9 mouse cellular contexts compared by ENCODE assay signal in genomic region chr1:34851562-34851961, GRCm38 (mm10). TPM values are rescaled to one million over a fixed set of nuclear protein-coding genes. Genes with fewer than 3 reads are reported as not detected.
DNase-seq lines count a peak whose midpoint lies in the region; ATAC-seq and TF ChIP-seq lines count a peak whose summit lies in the region.
"Had no signal": no experiment of that assay in that cellular context is flagged by ENCODE, and none has a peak within 500 bp of the region (broad histone marks: within the 10 kb centered on the region; RNA-seq: fewer than 3 reads in every experiment).

No protein-coding gene starts in this region.

- 46% methylated on average over 6 of the region's 6 CpGs for WGBS in lung, embryonic 15.5 days
- 11% methylated on average over 6 of the region's 6 CpGs for WGBS in thymus, adult 2 months

- intact Hi-C loops in left cerebral cortex, adult 2 months (cut with DNase I), result loop anchor here (5.0 kb wide), 2 partner anchors 99 to 114 kb away; no protein-coding TSS in a partner anchor

- H3K9me3 ChIP-seq in lung, embryonic 15.5 days, result no peaks in the 10 kb centered on the region
- H3K9me3 ChIP-seq: embryonic facial prominence, embryonic 13.5 days had no signal

- H3K9ac ChIP-seq in lung, embryonic 15.5 days, result no peak overlapping the region
- H3K9ac ChIP-seq: embryonic facial prominence, embryonic 13.5 days had no signal

- peak overlapping the region; percentile 27; the same call in 1 of the 2 replicates for H3K4me2 ChIP-seq in lung, embryonic 15.5 days
- H3K4me2 ChIP-seq: embryonic facial prominence, embryonic 13.5 days had no signal

- TF ChIP-seq POLR2A in thymus, adult 2 months (IDR thresholded peaks at IDR 0.05; ENCODE audit: control insufficient read depth, extremely low read depth, insufficient read depth, low read length, poor library complexity), result no peak

- H3K4me3 ChIP-seq in left cerebral cortex, adult 2 months, result peak overlapping the region; percentile 92; the same call in 1 of the 2 replicates
- H3K4me3 ChIP-seq in lung, embryonic 15.5 days, result no peak overlapping the region
- H3K4me3 ChIP-seq in thymus, adult 2 months (ENCODE audit: control insufficient read depth, insufficient read depth, low read length), result no peak overlapping the region
- H3K4me3 ChIP-seq: embryonic facial prominence, embryonic 13.5 days had no signal

- ATAC-seq in lung, embryonic 15.5 days (ENCODE audit: borderline replicate concordance, extremely low read depth, low FRiP score, low TSS enrichment), result no peak

- DNase-seq in left cerebral cortex, adult 2 months (ENCODE audit: extremely low spot score in 1 of 2, low spot score in 2 of 2), result peak; percentile 39 to 44
- DNase-seq in left cerebral cortex, adult 11 months (ENCODE audit: low spot score), result no peak
- DNase-seq in ZHBTc4 (ENCODE audit: low read depth, low spot score), result peak; percentile 39
- DNase-seq in induced T-regulatory cell, adult 2 months (ENCODE audit: low read depth), result peak; percentile 81
- peak; percentile 41 for DNase-seq in thymus, adult 2 months
- no peak for DNase-seq in layer of hippocampus, postnatal 10 days (ENCODE audit: low spot score in 2 of 2)
- no peak for DNase-seq in embryo, embryonic 10.5 days (ENCODE audit: low spot score)

- H3K36me3 ChIP-seq in lung, embryonic 15.5 days, result no peaks in the 10 kb centered on the region
- H3K36me3 ChIP-seq in thymus, adult 2 months (ENCODE audit: control insufficient read depth, insufficient read depth, low read length), result no peaks in the 10 kb centered on the region
- H3K36me3 ChIP-seq: embryonic facial prominence, embryonic 13.5 days had no signal

- TF ChIP-seq CTCF in left cerebral cortex, adult 2 months (IDR thresholded peaks at IDR 0.05), result no peak
- no peak for TF ChIP-seq CTCF in thymus, adult 2 months (IDR thresholded peaks at IDR 0.05; ENCODE audit: borderline replicate concordance, control insufficient read depth, extremely low read depth, insufficient read depth, low read length, poor library complexity)

- H3K27ac ChIP-seq in left cerebral cortex, adult 2 months, result peak overlapping the region; percentile 32; the same call in 1 of the 2 replicates
- H3K27ac ChIP-seq in lung, embryonic 15.5 days, result no peak overlapping the region
- peak overlapping the region; percentile 25 for H3K27ac ChIP-seq in thymus, adult 2 months (ENCODE audit: control insufficient read depth, insufficient read depth, low read length)
- H3K27ac ChIP-seq: embryonic facial prominence, embryonic 13.5 days had no signal

- H3K27me3 ChIP-seq in lung, embryonic 15.5 days, result no peaks in the 10 kb centered on the region
- no peaks in the 10 kb centered on the region for H3K27me3 ChIP-seq in thymus, adult 2 months (ENCODE audit: control insufficient read depth, insufficient read depth, low read length)
- H3K27me3 ChIP-seq: embryonic facial prominence, embryonic 13.5 days had no signal

- no peaks in the 10 kb centered on the region for H3K4me1 ChIP-seq in lung, embryonic 15.5 days
- H3K4me1 ChIP-seq in thymus, adult 2 months (replicated peaks; ENCODE audit: control insufficient read depth, insufficient read depth, low read length), result peaks cover 18% of the 10 kb centered on the region

RNA-seq across cellular contexts. Expression of gene Plekhb2, which starts 1.8 kb away (rescaled TPM):
- total RNA-seq in left cerebral cortex, adult 2 months (2021), result 100 to 1,000 TPM; 255 to 290 TPM
- polyA plus RNA-seq in lung, embryonic 15.5 days (2015; fragmentation: Nextera tagmentation; extraction: Ambion mirVana), result 26.7 and 31.8 TPM in 2 replicates
- polyA plus RNA-seq in thymus, adult 2 months (2012; rRNA removed), result 48.3 and 52.4 TPM in 2 replicates
- 100 to 1,000 TPM; 185 to 198 TPM for total RNA-seq in layer of hippocampus, postnatal 10 days (2021)

RNA-seq across cellular contexts. Expression of gene Fam168b, which starts 8.7 kb away (rescaled TPM):
- 100 to 1,000 TPM; 233 to 241 TPM for total RNA-seq in left cerebral cortex, adult 2 months (2021)
- polyA plus RNA-seq in lung, embryonic 15.5 days (2015; fragmentation: Nextera tagmentation; extraction: Ambion mirVana), result 72.1 and 74.9 TPM in 2 replicates
- polyA plus RNA-seq in thymus, adult 2 months (2012; rRNA removed), result 917 and 1,025 TPM in 2 replicates
- total RNA-seq in layer of hippocampus, postnatal 10 days (2021), result 100 to 1,000 TPM; 203 to 226 TPM

Comparison
In these comparisons a context has a peak if more than half of its experiments do, and no peak if none do; other contexts are left out.
1. DNase-seq: peak in left cerebral cortex, adult 2 months (2 of 2), ZHBTc4 (single experiment), induced T-regulatory cell, adult 2 months (single experiment) and thymus, adult 2 months (single experiment); none in left cerebral cortex, adult 11 months (single experiment), layer of hippocampus, postnatal 10 days (0 of 2) and embryo, embryonic 10.5 days (single experiment).